Mouse (Mus musculus) neural tube, embryonic 14.5 days (tissue): ENCODE data around the gene Arhgap42. TPM values are rescaled to one million over a fixed set of nuclear protein-coding genes. Genes with fewer than 3 reads are reported as not detected.

Experiments
- ATAC-seq: fragments of 200-750 bp; cut with Nextera tagmentation; 2 replicates; pipeline ENCODE4 v1.8.0; 2017; ENCODE audit warnings: low read depth, mild to moderate bottlenecking, moderate TSS enrichment, moderate library complexity
- H3K27ac ChIP-seq: fragments of 300-500 bp; sonication (generic); 2 replicates; pipeline ENCODE4 v1.5.1; 2014; ENCODE audit warnings: low read depth, mild to moderate bottlenecking, control low read depth, low read length, moderate library complexity, mixed read lengths
- H3K27me3 ChIP-seq: fragments of 300-500 bp; sonication (generic); 2 replicates; pipeline ENCODE4 v1.6.1; 2014; ENCODE audit warnings: low read length; ENCODE audit not compliant: control insufficient read depth, insufficient read depth
- H3K36me3 ChIP-seq: fragments of 300-500 bp; sonication (generic); 2 replicates; pipeline ENCODE4 v1.6.1; 2014; ENCODE audit warnings: low read length, mixed read lengths; ENCODE audit not compliant: control insufficient read depth, insufficient read depth
- H3K4me1 ChIP-seq: fragments of 300-500 bp; sonication (generic); 2 replicates; pipeline ENCODE4 v1.6.1; 2014; ENCODE audit warnings: low read length; ENCODE audit not compliant: control insufficient read depth, insufficient read depth
- H3K4me2 ChIP-seq: fragments of 300-500 bp; sonication (generic); 2 replicates; pipeline ENCODE4 v1.6.1; 2014; ENCODE audit warnings: mild to moderate bottlenecking, low read depth, low read length, control low read depth
- H3K4me3 ChIP-seq: fragments of 300-500 bp; sonication (generic); 2 replicates; pipeline ENCODE4 v1.5.1; 2014; ENCODE audit warnings: low read depth, low read length, control low read depth, mixed read lengths
- H3K9ac ChIP-seq: fragments of 300-500 bp; sonication (generic); replicated peaks from 2 replicates; pipeline ENCODE4 v1.6.1; 2014; ENCODE audit warnings: low read depth, mild to moderate bottlenecking, control low read depth, low read length, mixed read lengths
- H3K9me3 ChIP-seq: fragments of 300-500 bp; sonication (generic); 2 replicates; pipeline ENCODE4 v1.6.1; 2016; ENCODE audit warnings: low read length; ENCODE audit not compliant: control insufficient read depth
- WGBS: fragments of 180-500 bp; shearing (Covaris S2); extraction: QIAGEN DNeasy Blood & Tissue Kit; methylation state at CpG from one replicate; pipeline ENCODE4 v1.1.7; 2014; 5-methylcytosine and 5-hydroxymethylcytosine counted together
- polyA plus RNA-seq: library from polyadenylated mRNA; unstranded; fragments of >200 nt; fragmentation: Nextera tagmentation; extraction: Ambion mirVana; gene quantifications from 2 replicates; pipeline ENCODE4 v1.2.1, GENCODE M21; 2014

Gene Arhgap42
- polyA plus RNA-seq, 1 experiment from 2014 or later = 14.2 TPM

DNA sequence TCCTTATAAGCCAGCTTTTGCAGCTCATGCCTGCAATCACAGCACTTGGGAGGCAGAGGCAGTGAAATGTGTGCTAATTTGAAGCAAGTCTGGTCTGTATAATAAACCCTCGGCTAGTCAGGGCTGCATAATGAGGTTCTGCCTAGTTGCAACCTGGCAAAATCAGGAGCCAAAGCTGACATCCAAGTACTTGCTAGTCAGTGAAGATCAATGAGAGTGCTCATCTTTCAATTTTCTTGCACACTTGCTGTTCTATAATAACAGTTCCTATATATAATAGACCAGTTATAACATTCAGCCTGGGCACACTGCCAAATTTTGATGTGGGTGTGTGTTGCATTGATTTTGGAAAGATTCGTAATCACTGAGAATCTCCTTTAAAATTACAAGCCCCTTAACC, 261.1 kb downstream of the Arhgap42 start:
- H3K9me3 ChIP-seq = no peaks in the 10 kb centered on the region
- no peaks in the 10 kb centered on the region for H3K27me3 ChIP-seq
- H3K4me1 ChIP-seq = no peaks in the 10 kb centered on the region
- no peak overlapping the region for H3K4me3 ChIP-seq
- no peak overlapping the region for H3K27ac ChIP-seq
- ATAC-seq = no peak
- H3K4me2 ChIP-seq = no peak overlapping the region
- no peak overlapping the region for H3K9ac ChIP-seq
- 45% methylated on average over 2 of the region's 2 CpGs for WGBS
- H3K36me3 ChIP-seq = no peaks in the 10 kb centered on the region

DNA sequence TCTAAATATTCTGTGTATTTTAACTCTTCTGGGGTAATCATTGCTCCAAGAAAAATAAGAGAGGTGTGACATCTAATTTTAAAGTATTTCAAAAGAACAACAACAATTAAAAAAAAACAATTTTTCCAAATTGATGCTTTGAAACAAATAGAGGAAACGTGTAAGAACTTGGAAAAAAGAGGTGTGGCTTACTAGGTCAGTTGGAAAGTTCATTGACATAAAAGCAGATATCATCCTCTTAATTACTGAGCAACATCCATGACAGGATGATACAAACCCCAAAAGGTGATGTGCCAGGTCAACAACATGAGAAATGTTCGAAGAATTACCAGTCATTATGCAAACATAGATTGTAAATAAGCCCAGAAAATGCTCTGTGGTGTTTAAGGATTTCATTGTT, 267.4 kb downstream of the Arhgap42 start, which contains the start of gene Gm16485:
Gene Gm16485, plus strand, starts transcription at position 301 of the 400 bp plus-strand sequence.
- ATAC-seq = no peak
- Histone ChIP-seq H3K4me3 (no peak within 1 kb of the TSS), H3K9me3 (no peaks in the 10 kb centered on the region), H3K4me1 (no peaks in the 10 kb centered on the region), H3K4me2 (no peak within 1 kb of the TSS), H3K9ac (no peak within 1 kb of the TSS), H3K27ac (no peak within 1 kb of the TSS), H3K27me3 (no peaks in the 10 kb centered on the region), H3K36me3 (no peaks in the 10 kb centered on the region)
- WGBS = 77% methylated on average over 2 of the region's 2 CpGs

DNA sequence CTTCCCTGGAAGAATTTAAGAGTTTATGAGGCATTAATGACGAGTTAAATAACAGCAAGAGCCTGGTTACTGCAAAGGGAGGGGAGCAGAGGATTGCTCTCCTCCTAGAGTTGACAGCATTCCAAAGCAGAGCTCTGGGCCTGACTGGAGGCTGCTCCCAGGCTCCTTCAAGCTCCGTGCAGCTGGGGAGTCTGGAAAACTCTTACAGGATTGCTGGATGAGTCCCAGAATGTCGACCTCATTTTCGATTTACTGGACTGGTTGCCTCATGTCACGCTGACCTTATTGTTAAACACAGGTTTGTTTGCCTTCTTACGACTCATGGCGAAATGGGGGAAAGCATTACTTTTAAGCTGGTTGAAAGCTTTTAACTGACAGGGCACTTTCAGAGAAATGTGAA, 268.7 kb downstream of the Arhgap42 start:
- ATAC-seq = no peak
- Histone ChIP-seq H3K36me3 (no peaks in the 10 kb centered on the region), H3K27ac (no peak overlapping the region), H3K4me3 (no peak overlapping the region), H3K27me3 (no peaks in the 10 kb centered on the region), H3K4me2 (no peak overlapping the region), H3K9me3 (no peaks in the 10 kb centered on the region), H3K9ac (no peak overlapping the region), H3K4me1 (no peaks in the 10 kb centered on the region)
- WGBS = 57% methylated on average over 7 of the region's 7 CpGs

- H3K4me3 ChIP-seq = no peak overlapping the region
- H3K9me3 ChIP-seq = no peaks in the 10 kb centered on the region
- H3K4me2 ChIP-seq = no peak overlapping the region
- no peaks in the 10 kb centered on the region for H3K4me1 ChIP-seq
- peak; percentile 54; the same call in 1 of the 2 replicates for ATAC-seq
- H3K9ac ChIP-seq = no peak overlapping the region
- H3K27ac ChIP-seq = no peak overlapping the region
- H3K27me3 ChIP-seq = no peaks in the 10 kb centered on the region
- WGBS = 71% methylated on average over 8 of the region's 8 CpGs
- no peaks in the 10 kb centered on the region for H3K36me3 ChIP-seq
Observed at GRCm38 (mm10) chr9:8964512-8965133, 274.3 kb downstream of the Arhgap42 start.

- no peaks in the 10 kb centered on the region for H3K27me3 ChIP-seq
- no peaks in the 10 kb centered on the region for H3K4me1 ChIP-seq
- no peak overlapping the region for H3K27ac ChIP-seq
- H3K4me2 ChIP-seq = no peak overlapping the region
- no peaks in the 10 kb centered on the region for H3K9me3 ChIP-seq
- H3K9ac ChIP-seq = no peak overlapping the region
- H3K36me3 ChIP-seq = no peaks in the 10 kb centered on the region
- ATAC-seq = no peak
- no peak overlapping the region for H3K4me3 ChIP-seq
Observed at GRCm38 (mm10) chr9:8953306-8953705, 285.6 kb downstream of the Arhgap42 start.
